Mouse (Mus musculus) neural tube, embryonic 14.5 days (tissue): ENCODE measurements around the gene Uncx. TPM values are rescaled to one million over a fixed set of nuclear protein-coding genes. Genes with fewer than 3 reads are reported as not detected.

ENCODE experiments used
- ATAC-seq: fragments of 200-750 bp; cut with Nextera tagmentation; 2 replicates; pipeline ENCODE4 v1.8.0; 2017; ENCODE audit warnings: low read depth, mild to moderate bottlenecking, moderate TSS enrichment, moderate library complexity
- H3K27ac ChIP-seq: fragments of 300-500 bp; sonication (generic); 2 replicates; pipeline ENCODE4 v1.5.1; 2014; ENCODE audit warnings: low read depth, mild to moderate bottlenecking, control low read depth, low read length, moderate library complexity, mixed read lengths
- H3K27me3 ChIP-seq: fragments of 300-500 bp; sonication (generic); 2 replicates; pipeline ENCODE4 v1.6.1; 2014; ENCODE audit warnings: low read length; ENCODE audit not compliant: control insufficient read depth, insufficient read depth
- H3K36me3 ChIP-seq: fragments of 300-500 bp; sonication (generic); 2 replicates; pipeline ENCODE4 v1.6.1; 2014; ENCODE audit warnings: low read length, mixed read lengths; ENCODE audit not compliant: control insufficient read depth, insufficient read depth
- H3K4me1 ChIP-seq: fragments of 300-500 bp; sonication (generic); 2 replicates; pipeline ENCODE4 v1.6.1; 2014; ENCODE audit warnings: low read length; ENCODE audit not compliant: control insufficient read depth, insufficient read depth
- H3K4me2 ChIP-seq: fragments of 300-500 bp; sonication (generic); 2 replicates; pipeline ENCODE4 v1.6.1; 2014; ENCODE audit warnings: mild to moderate bottlenecking, low read depth, low read length, control low read depth
- H3K4me3 ChIP-seq: fragments of 300-500 bp; sonication (generic); 2 replicates; pipeline ENCODE4 v1.5.1; 2014; ENCODE audit warnings: low read depth, low read length, control low read depth, mixed read lengths
- H3K9ac ChIP-seq: fragments of 300-500 bp; sonication (generic); replicated peaks from 2 replicates; pipeline ENCODE4 v1.6.1; 2014; ENCODE audit warnings: low read depth, mild to moderate bottlenecking, control low read depth, low read length, mixed read lengths
- H3K9me3 ChIP-seq: fragments of 300-500 bp; sonication (generic); 2 replicates; pipeline ENCODE4 v1.6.1; 2016; ENCODE audit warnings: low read length; ENCODE audit not compliant: control insufficient read depth
- WGBS: fragments of 180-500 bp; shearing (Covaris S2); extraction: QIAGEN DNeasy Blood & Tissue Kit; methylation state at CpG from one replicate; pipeline ENCODE4 v1.1.7; 2014; 5-methylcytosine and 5-hydroxymethylcytosine counted together
- polyA plus RNA-seq: library from polyadenylated mRNA; unstranded; fragments of >200 nt; fragmentation: Nextera tagmentation; extraction: Ambion mirVana; gene quantifications from 2 replicates; pipeline ENCODE4 v1.2.1, GENCODE M21; 2014

The Uncx gene
- polyA plus RNA-seq, 1 experiment from 2014 or later = 39.8 TPM

GRCm38 (mm10) chr5:139568079-139568478 is 24.8 kb downstream of the Uncx start:
- 0 out of 2 replicates have a peak, but pooled peaks cover 2% of the 10 kb centered on the region for H3K27me3 ChIP-seq
- peak; percentile 72; the same call in 1 of the 2 replicates for ATAC-seq
- H3K27ac ChIP-seq = no peak overlapping the region
- no peak overlapping the region for H3K4me3 ChIP-seq
- 12% methylated on average over 2 of the region's 2 CpGs for WGBS
- no peaks in the 10 kb centered on the region for H3K4me1 ChIP-seq
- no peaks in the 10 kb centered on the region for H3K36me3 ChIP-seq
- no peaks in the 10 kb centered on the region for H3K9me3 ChIP-seq
- H3K4me2 ChIP-seq = no peak overlapping the region
- no peak overlapping the region for H3K9ac ChIP-seq

GRCm38 (mm10) chr5:139572526-139572925 is 29.2 kb downstream of the Uncx start:
- Histone ChIP-seq H3K9ac (no peak overlapping the region), H3K27me3 (no peaks in the 10 kb centered on the region), H3K4me2 (no peak overlapping the region), H3K4me3 (no peak overlapping the region), H3K9me3 (no peaks in the 10 kb centered on the region), H3K36me3 (no peaks in the 10 kb centered on the region), H3K27ac (no peak overlapping the region), H3K4me1 (no peaks in the 10 kb centered on the region)
- WGBS = 17% methylated on average over 7 of the region's 7 CpGs
- ATAC-seq = no peak

- WGBS = 78% methylated on average over 7 of the region's 7 CpGs
- no peaks in the 10 kb centered on the region for H3K4me1 ChIP-seq
- ATAC-seq = no peak
Measured at GRCm38 (mm10) chr5:139573606-139574311, 30.5 kb downstream of the Uncx start.

GRCm38 (mm10) chr5:139575054-139575453 is 31.8 kb downstream of the Uncx start:
- 55% methylated on average over 9 of the region's 9 CpGs for WGBS
- Histone ChIP-seq H3K27ac (no peak overlapping the region), H3K4me1 (no peaks in the 10 kb centered on the region), H3K36me3 (no peaks in the 10 kb centered on the region), H3K4me3 (no peak overlapping the region), H3K27me3 (no peaks in the 10 kb centered on the region), H3K9me3 (no peaks in the 10 kb centered on the region), H3K9ac (no peak overlapping the region), H3K4me2 (no peak overlapping the region)
- no peak for ATAC-seq

More at GRCm38 (mm10) chr5:139573606-139574311, 30.5 kb downstream of the Uncx start:
- Histone ChIP-seq H3K9ac (no peak overlapping the region), H3K4me2 (no peak overlapping the region), H3K36me3 (no peaks in the 10 kb centered on the region), H3K27ac (no peak overlapping the region), H3K4me3 (no peak overlapping the region), H3K27me3 (no peaks in the 10 kb centered on the region), H3K9me3 (no peaks in the 10 kb centered on the region)

- ATAC-seq = no peak
- Histone ChIP-seq H3K4me1 (peaks cover 13% of the 10 kb centered on the region), H3K9me3 (no peaks in the 10 kb centered on the region), H3K27ac (no peak overlapping the region), H3K4me2 (peak overlapping the region; percentile 9; the same call in 1 of the 2 replicates), H3K36me3 (no peaks in the 10 kb centered on the region), H3K27me3 (no peaks in the 10 kb centered on the region), H3K9ac (no peak overlapping the region), H3K4me3 (no peak overlapping the region)
- 24% methylated on average over 27 of the region's 27 CpGs for WGBS
Measured at GRCm38 (mm10) chr5:139580171-139580743, 37.0 kb downstream of the Uncx start.

- no peak overlapping the region for H3K27ac ChIP-seq
- no peaks in the 10 kb centered on the region for H3K36me3 ChIP-seq
- WGBS = 3% methylated on average over 10 of the region's 10 CpGs
- no peaks in the 10 kb centered on the region for H3K9me3 ChIP-seq
- peak; percentile 65; the same call in 1 of the 2 replicates for ATAC-seq
- H3K4me1 ChIP-seq = peaks cover 14% of the 10 kb centered on the region
- no peak overlapping the region for H3K4me2 ChIP-seq
- H3K27me3 ChIP-seq = no peaks in the 10 kb centered on the region
- no peak overlapping the region for H3K9ac ChIP-seq
- no peak overlapping the region for H3K4me3 ChIP-seq
Measured at GRCm38 (mm10) chr5:139581308-139581868, 38.1 kb downstream of the Uncx start.

GRCm38 (mm10) chr5:139584971-139585747 is 41.9 kb downstream of the Uncx start:
- peak overlapping the region; percentile 25; the same call in 1 of the 2 replicates for H3K9ac ChIP-seq
- no peaks in the 10 kb centered on the region for H3K27me3 ChIP-seq
- ATAC-seq = peak; percentile 50; the same call in 1 of the 2 replicates

GRCm38 (mm10) chr5:139585748-139586060 is 42.4 kb downstream of the Uncx start:
- Histone ChIP-seq H3K9me3 (no peaks in the 10 kb centered on the region), H3K27me3 (no peaks in the 10 kb centered on the region), H3K4me1 (peaks cover 9% of the 10 kb centered on the region), H3K36me3 (no peaks in the 10 kb centered on the region), H3K27ac (peak overlapping the region; percentile 50), H3K4me2 (peak overlapping the region; percentile 36), H3K4me3 (no peak overlapping the region), H3K9ac (no peak overlapping the region)
- no peak for ATAC-seq
- WGBS = 11% methylated on average over 8 of the region's 8 CpGs

More at GRCm38 (mm10) chr5:139584971-139585747, 41.9 kb downstream of the Uncx start:
- peak overlapping the region; percentile 36 for H3K4me2 ChIP-seq
- H3K36me3 ChIP-seq = no peaks in the 10 kb centered on the region
- peak overlapping the region; percentile 60 for H3K27ac ChIP-seq
- H3K9me3 ChIP-seq = no peaks in the 10 kb centered on the region
- WGBS = 1% methylated on average over 39 of the region's 39 CpGs
- peaks cover 14% of the 10 kb centered on the region for H3K4me1 ChIP-seq
- H3K4me3 ChIP-seq = no peak overlapping the region
